Comparison of ENCODE assay signal across 11 mouse cellular contexts in the genomic region with DNA sequence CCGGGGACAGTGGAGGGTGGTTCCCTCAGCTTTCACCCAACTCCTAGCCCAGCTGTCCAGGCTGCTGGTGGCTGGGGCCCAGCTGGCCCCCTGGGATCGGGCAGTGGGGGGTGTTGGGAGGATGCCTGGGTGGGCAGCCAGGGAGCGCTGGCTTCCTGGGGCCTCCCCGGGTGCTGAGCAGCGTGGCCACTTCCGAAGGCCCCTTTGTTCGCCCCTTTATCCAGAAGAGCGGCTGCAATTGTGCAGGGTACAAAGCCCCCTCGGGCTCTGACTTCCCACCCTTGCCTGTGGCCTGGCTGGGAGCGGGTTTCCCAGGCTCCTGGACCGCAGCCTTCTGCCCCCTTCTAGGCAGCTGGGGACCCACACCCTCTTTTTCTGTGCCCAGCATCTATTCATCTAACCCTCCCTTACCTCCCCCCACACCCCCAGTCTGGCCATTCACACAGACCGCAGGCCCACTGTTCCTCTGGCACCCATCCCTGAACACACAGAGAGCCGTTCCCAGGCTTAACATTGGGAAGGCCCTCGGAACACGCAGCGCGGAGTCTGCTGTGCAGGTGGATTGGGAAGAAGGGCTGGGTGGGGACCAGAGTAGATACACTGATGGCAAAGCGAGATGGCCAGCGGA. TPM values are rescaled to one million over a fixed set of nuclear protein-coding genes. Genes with fewer than 3 reads are reported as not detected.
DNase-seq lines count a peak whose midpoint lies in the region; ATAC-seq lines count a peak whose summit lies in the region.
"Had no signal": no experiment of that assay in that cellular context is flagged by ENCODE, and none has a peak within 500 bp of the region (broad histone marks: within the 10 kb centered on the region; RNA-seq: fewer than 3 reads in every experiment).

No protein-coding gene starts in this region.

- peaks cover 7% of the 10 kb centered on the region; the same call in 1 of the 2 replicates for H3K27me3 ChIP-seq in hindbrain, embryonic 14.5 days (ENCODE audit: control insufficient read depth, insufficient read depth, low read length)
- H3K27me3 ChIP-seq in neural tube, embryonic 13.5 days: no peaks in the 10 kb centered on the region
- H3K27me3 ChIP-seq in intestine, embryonic 15.5 days (replicated peaks): peaks cover 24% of the 10 kb centered on the region

- no peak overlapping the region for H3K9ac ChIP-seq in hindbrain, embryonic 14.5 days
- peak overlapping the region; percentile 43 for H3K9ac ChIP-seq in neural tube, embryonic 13.5 days
- no peak overlapping the region for H3K9ac ChIP-seq in intestine, embryonic 15.5 days

- H3K4me1 ChIP-seq in hindbrain, embryonic 14.5 days (replicated peaks; ENCODE audit: control insufficient read depth, insufficient read depth, low read length): peaks cover 9% of the 10 kb centered on the region; the same call in 1 of the 2 replicates
- peaks cover 50% of the 10 kb centered on the region for H3K4me1 ChIP-seq in neural tube, embryonic 13.5 days (replicated peaks)
- H3K4me1 ChIP-seq in intestine, embryonic 15.5 days (replicated peaks): no peaks in the 10 kb centered on the region

- H3K4me2 ChIP-seq in hindbrain, embryonic 14.5 days (replicated peaks): no peak overlapping the region
- H3K4me2 ChIP-seq in neural tube, embryonic 13.5 days: no peak overlapping the region
- no peak overlapping the region for H3K4me2 ChIP-seq in intestine, embryonic 15.5 days (replicated peaks)
- H3K4me2 ChIP-seq: liver, embryonic 11.5 days had no signal

- peak; percentile 83 for ATAC-seq in hindbrain, embryonic 14.5 days (ENCODE audit: low FRiP score)
- ATAC-seq in neural tube, embryonic 13.5 days (ENCODE audit: low read depth): peak; percentile 91
- no peak for ATAC-seq in intestine, embryonic 15.5 days

- H3K27ac ChIP-seq in hindbrain, embryonic 14.5 days: peak overlapping the region; percentile 77
- peak overlapping the region; percentile 78 for H3K27ac ChIP-seq in neural tube, embryonic 13.5 days (replicated peaks)
- H3K27ac ChIP-seq in intestine, embryonic 15.5 days: no peak overlapping the region

- no peaks in the 10 kb centered on the region for H3K36me3 ChIP-seq in hindbrain, embryonic 14.5 days (replicated peaks; ENCODE audit: control insufficient read depth, insufficient read depth)
- no peaks in the 10 kb centered on the region for H3K36me3 ChIP-seq in neural tube, embryonic 13.5 days
- H3K36me3 ChIP-seq in intestine, embryonic 15.5 days: no peaks in the 10 kb centered on the region

- H3K4me3 ChIP-seq in hindbrain, embryonic 14.5 days (replicated peaks; ENCODE audit: low read length): no peak overlapping the region
- H3K4me3 ChIP-seq in neural tube, embryonic 13.5 days: no peak overlapping the region
- H3K4me3 ChIP-seq in intestine, embryonic 15.5 days (replicated peaks): no peak overlapping the region

- peak; percentile 46 for DNase-seq in embryo, embryonic 11 days
- no peak for DNase-seq in embryo, embryonic 10 days (ENCODE audit: low spot score)
- peak; percentile 48 for DNase-seq in right cerebral cortex, adult 18-20 months
- DNase-seq in right cerebral cortex, adult 2 months (ENCODE audit: low spot score in 2 of 2): no peak
- no peak for DNase-seq in hindbrain, embryonic 14.5 days (ENCODE audit: low spot score)
- no peak for DNase-seq in thymus, postnatal 4 days
- DNase-seq: cerebellum, adult 9-11 months; lung, postnatal 4 days had no signal

- WGBS in hindbrain, embryonic 14.5 days: 34% methylated on average over 19 of the region's 19 CpGs
- WGBS in neural tube, embryonic 13.5 days: 27% methylated on average over 18 of the region's 19 CpGs
- 60% methylated on average over 19 of the region's 19 CpGs for WGBS in intestine, embryonic 15.5 days

- no peaks in the 10 kb centered on the region for H3K9me3 ChIP-seq in hindbrain, embryonic 14.5 days (ENCODE audit: control insufficient read depth, low read length)
- H3K9me3 ChIP-seq in neural tube, embryonic 13.5 days: no peaks in the 10 kb centered on the region
- no peaks in the 10 kb centered on the region for H3K9me3 ChIP-seq in intestine, embryonic 15.5 days

RNA-seq across cellular contexts. Expression of a gene that starts 45.2 kb away (rescaled TPM):
- polyA plus RNA-seq in hindbrain, embryonic 14.5 days (2014; fragmentation: Nextera tagmentation; extraction: Ambion mirVana): 3.7 and 5.0 TPM in 2 replicates
- 3.4 and 6.8 TPM in 2 replicates for polyA plus RNA-seq in neural tube, embryonic 13.5 days (2015; fragmentation: Nextera tagmentation; extraction: Ambion mirVana)
- polyA plus RNA-seq in intestine, embryonic 15.5 days (2015; fragmentation: Nextera tagmentation; extraction: Ambion mirVana): 0.34 TPM in 1 of 2 replicates, not detected in the other
- polyA plus RNA-seq: liver, embryonic 11.5 days had no signal

Comparison
In these comparisons a context has a peak if more than half of its experiments do, and no peak if none do; other contexts are left out.
1. DNase-seq: peak in embryo, embryonic 11 days (single experiment) and right cerebral cortex, adult 18-20 months (single experiment); none in embryo, embryonic 10 days (single experiment), right cerebral cortex, adult 2 months (0 of 2), hindbrain, embryonic 14.5 days (single experiment) and thymus, postnatal 4 days (single experiment).